Mouse (Mus musculus) monocyte, adult 2 months (primary cell): ENCODE data around the gene Stxbp4.

Experiments used
- DNase-seq, 2 experiments: peaks; one replicate each; pipeline ENCODE4 v3.0.0; 2022; ENCODE audit warnings: low spot score in 2 of 2, low read depth in 1 of 2

The Stxbp4 gene

GRCm38 (mm10) chr11:90650231-90650885 is 12.5 kb upstream of the Stxbp4 start:
- DNase-seq = no peak

DNA sequence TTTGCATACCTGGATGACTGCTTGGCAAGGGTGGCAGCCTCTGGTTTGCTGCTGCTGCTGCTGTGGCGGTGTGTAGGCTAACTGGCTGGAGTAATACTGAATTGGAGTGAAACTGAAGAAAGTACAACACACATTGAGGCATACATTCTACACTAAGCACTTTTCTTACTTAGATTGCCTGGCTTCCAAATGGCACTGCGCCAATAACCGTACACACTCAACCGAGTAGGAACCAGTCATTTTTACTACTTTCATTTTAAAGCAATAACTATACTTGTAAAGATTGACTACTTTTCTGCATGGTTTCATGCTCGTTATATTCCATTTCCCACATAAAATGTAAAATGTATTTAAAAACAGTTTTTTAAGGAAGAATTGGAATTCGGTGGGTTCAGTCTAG is 11.9 kb upstream of the Stxbp4 start:
- DNase-seq = no peak

DNA sequence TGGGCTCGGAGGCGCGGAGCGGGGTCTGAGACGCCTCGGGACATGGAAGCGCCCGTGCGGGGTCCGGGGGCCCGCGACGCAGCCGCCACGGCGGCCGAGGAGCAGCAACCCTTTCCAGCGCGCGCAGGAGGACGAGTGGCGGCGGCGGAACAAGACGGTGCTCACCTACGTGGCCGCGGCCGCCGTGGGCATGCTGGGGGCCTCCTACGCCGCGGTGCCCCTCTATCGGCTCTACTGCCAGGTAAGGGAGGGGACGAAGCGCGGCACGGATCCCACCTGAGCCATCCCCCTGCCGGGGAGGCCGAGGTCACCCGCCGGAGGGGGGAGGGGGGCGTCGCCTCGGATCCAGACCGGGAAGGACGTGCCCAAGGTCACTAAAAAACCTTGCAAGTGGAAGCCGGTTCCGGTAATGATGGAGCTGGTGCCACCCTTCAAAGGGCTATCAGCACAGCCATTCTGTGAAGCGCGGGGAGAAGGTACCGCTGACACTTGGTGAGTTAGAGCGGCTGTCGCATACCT is 487 bp upstream of the Stxbp4 start:
- DNase-seq = no peak

DNA sequence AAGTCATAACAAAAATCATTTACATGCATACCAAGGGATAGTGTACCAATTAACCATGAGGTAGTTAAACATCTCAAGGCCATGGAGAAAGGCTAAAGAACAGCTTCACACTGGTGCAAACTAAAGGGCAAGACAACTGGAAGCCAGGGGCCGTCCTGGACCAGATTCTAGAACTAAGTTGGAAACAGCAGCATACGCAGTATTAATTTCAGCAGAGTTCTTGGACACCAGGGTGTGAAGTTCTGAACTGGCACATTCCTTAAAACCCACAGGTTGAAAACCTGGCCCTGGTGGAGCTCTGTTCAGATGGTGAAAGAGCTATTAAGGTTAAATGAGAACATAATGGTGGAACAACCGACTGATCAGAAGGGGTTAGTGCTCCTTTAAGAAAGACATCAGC is 3.2 kb downstream of the Stxbp4 start:
- no peak for DNase-seq

- no peak for DNase-seq
These were observed 5.4 kb downstream of the Stxbp4 start for GRCm38 (mm10) chr11:90632480-90632879.

GRCm38 (mm10) chr11:90627751-90628150 is 10.1 kb downstream of the Stxbp4 start:
- no peak for DNase-seq

DNA sequence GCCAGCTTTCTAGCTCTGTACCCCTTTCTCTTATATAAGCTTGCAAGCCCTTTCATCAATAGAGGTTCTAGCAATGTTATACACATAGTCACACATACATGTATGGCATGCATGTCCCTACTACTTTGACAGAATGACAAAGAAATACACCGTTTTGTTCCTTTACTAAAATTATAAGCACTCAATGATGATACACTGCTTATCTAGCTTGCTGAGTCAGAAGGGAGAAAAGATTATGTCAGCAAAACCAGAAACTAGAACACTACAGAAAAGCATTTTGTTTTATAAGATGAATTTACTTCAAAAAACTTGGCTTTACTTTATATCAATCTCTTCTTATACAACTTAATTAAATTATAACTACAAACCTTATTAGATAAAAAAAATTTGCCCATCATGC is 12.7 kb downstream of the Stxbp4 start:
- no peak for DNase-seq

- no peak for DNase-seq
These were observed 14.4 kb downstream of the Stxbp4 start for GRCm38 (mm10) chr11:90623477-90623876.

DNA sequence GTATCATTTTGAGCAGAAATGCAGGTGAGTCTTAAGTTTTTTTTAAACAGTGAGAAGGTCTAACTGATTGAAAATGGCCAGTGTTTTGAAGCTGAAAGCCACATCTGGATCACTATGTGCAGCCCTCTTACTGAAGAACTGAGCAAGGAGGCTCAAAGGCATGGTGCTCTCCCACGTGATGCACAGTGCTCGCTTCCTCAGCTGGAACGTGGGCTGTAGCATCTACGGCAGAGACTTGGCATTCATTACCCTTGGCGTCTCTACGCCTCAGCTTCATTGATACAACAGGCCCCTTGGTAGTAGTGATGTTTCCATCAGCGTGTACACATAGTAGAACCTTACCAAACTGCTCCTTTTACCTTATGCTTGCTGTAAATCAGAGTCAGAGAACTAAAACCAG is 15.4 kb downstream of the Stxbp4 start:
- DNase-seq = no peak

DNA sequence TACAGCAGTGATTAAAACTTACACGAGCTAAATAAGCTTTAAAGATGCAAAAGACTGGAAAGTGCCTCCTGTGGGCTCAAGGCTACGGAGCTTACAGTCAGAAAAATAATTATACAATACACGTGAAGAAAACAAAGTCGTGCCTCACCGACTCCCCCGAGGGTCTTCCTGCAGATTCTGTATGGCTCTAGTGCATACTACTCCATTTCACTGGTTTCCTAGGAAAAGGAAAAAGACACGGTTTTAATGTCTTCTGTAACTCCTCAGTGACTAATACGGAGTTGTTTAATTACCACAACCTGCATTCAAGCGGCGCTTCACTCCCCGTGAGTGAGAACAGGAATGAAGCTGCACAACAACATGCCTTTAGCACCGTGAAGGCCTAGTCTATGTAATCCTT is 15.8 kb downstream of the Stxbp4 start:
- no peak for DNase-seq

- no peak for DNase-seq
These were observed 21.5 kb downstream of the Stxbp4 start for GRCm38 (mm10) chr11:90616431-90616830.

DNA sequence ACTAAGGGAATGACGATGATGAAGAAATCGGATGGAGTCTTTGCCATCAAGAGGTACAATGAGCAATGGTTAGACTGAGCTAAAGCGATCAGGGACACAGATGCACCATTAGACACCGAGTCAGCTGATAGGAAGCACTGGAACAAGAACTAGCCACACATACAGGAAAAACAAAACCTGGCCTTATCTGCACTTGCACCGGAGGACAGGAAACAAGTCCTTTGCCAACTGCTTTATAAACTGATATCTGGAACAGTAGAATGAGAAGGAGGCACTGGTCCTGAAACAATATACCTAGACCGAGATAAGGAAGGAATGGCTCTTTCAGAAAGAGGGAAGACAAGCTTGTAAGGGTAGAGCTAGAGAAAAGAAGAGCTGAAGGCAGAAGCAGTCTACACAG is 23.1 kb downstream of the Stxbp4 start:
- DNase-seq = no peak

DNA sequence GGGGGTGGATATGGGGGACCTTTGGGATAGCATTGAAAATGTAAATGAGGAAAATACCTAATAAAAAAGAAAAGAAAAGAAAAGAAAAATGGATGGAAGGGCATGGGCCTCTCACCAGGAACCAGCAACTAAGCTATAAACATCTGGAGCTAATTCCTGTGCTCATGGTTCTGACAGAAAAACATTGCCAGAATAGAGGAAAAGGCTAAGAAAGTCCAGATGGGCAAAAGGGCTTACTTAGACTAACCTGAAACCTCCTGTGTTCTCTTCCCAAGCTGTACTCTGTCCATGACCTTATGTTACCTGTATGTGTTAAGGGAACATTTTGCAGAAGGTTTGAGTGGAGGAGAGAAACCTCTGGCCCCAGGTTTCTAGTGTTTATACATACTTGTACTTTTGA is 25.8 kb downstream of the Stxbp4 start:
- no peak for DNase-seq

DNA sequence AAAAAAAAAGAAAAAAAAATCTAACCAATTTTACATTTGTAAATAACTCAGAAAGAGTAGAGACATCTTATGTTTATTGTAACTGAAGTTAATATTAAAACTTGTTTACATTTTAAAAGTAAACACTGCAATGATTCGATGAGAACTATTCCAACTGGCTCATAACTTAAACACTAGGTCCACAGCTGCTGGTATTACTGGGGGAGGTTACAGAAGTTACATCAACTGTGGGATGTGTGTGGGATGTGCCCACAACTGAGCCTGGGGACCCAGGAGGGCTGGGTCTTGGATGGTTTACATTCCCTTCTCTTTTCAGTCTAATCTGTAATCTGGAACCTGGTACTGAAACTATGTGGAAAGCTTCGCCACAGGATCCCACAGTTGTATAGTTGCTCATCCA is 34.8 kb downstream of the Stxbp4 start:
- no peak for DNase-seq

DNA sequence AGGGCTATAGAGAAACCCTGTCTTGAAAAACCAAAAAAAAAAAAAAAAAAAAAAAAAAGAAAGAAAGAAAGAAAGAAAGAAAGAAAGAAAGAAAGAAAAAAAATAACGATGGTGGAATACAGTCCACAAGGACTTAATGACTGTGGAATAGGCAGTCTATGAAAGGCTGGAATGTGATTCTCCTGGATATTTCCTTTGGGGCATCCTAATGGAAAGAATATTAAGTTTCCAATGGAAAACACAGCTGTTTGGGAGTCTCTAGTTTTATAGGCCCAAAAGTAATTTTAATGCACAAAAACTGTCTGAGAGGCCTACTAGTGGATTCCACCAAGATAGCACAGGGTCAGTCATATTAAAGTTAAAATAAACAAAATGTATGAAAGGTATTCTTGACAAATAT is 42.1 kb downstream of the Stxbp4 start:
- no peak for DNase-seq

DNA sequence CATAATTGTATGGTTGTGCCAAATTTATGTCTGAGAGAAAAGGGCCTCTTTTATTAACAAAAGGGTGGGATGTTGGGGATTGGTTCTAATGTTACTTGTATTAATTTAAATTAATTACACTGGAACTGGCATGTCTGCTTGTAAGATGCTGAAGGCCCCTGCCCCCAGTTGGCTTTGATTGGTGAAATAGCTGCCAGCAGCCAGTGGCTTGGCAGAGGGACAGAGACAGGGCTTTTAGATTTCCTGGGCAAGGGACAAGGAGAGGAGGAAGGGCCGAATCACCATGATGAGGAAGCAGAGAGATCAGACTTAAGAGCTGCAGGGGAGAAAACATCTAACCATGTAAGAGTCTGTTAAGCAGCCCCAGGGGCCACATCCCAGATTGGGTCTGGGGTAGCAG is 46.9 kb downstream of the Stxbp4 start:
- DNase-seq = no peak

DNA sequence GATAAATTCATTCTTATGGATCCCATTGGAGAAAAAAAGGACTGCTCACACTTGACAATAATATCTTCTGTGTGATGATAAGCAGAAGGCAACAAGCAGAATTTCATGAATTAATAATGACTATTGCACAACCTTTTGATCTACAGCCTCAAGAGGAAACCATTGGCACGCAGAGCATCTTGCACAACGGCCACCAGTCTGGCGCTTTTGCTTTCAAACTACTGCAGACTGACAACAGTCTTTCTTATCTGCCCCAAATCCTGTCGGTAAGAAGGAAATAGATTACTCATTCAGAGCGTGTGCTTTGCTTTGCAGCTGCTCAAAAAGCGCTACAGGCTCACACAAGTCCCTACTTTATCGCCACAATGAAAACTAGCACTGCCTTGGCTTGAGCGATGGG is 51.7 kb downstream of the Stxbp4 start:
- DNase-seq = no peak

DNA sequence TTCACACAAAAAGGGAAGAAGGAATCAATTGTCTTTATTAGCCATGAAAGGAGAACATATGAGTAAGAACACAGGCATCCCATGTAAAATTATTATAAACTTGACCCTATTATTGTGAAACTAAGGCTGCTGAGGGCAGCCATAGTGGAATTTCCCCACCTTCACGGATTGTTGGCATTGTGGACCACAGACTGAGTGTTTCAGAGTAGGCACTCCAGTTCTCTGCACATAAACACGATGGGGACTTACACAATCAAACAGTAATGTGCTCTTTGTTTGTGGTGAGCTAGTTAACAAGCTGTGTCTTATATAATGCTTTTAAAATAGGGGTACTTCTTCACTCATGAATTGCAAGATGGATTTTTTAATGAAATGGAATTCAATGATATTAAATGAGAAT is 52.1 kb downstream of the Stxbp4 start:
- no peak for DNase-seq

- no peak for DNase-seq
These were observed 60.7 kb downstream of the Stxbp4 start for GRCm38 (mm10) chr11:90577057-90577780.

GRCm38 (mm10) chr11:90576282-90576972 is 61.5 kb downstream of the Stxbp4 start:
- DNase-seq = no peak

GRCm38 (mm10) chr11:90575491-90576048 is 62.3 kb downstream of the Stxbp4 start:
- no peak for DNase-seq
